Mouse (Mus musculus) heart, postnatal 4 days (tissue): ENCODE data around the gene Vmn1r125. TPM values are rescaled to one million over a fixed set of nuclear protein-coding genes. Genes with fewer than 3 reads are reported as not detected.
"Not testable (repeated sequence)": the region's sequence is repeated elsewhere in the genome, so short reads cannot be mapped to it uniquely, and the experiment has no call there.

Experiments used
- DNase-seq: peaks from one replicate; pipeline ENCODE4 v3.0.0; 2021
- total RNA-seq, 2 experiments: library from RNA; stranded (reverse); gene quantifications; 2 replicates each; pipeline ENCODE4 v1.2.3; 2021

Vmn1r125 gene
- not detected for total RNA-seq

DNA sequence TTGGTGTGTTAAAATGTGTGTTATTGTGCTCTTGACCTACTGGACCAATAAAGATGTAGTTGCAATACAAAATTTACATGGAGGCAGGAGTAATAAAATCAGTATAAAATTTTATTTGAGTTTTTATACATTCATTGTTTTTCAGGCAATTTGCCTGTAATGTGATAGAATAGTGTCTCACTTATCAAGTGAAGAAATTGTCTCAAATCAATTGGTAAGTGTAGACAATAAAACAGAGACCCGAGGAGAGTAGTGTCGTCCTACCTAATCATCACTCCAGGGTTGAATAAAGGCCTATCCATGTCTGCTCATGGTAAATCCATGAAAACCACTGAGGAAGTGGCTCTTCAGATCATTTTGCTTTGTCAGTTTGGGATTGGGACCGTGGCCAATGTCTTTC lies at the start of gene Vmn1r125:
Gene Vmn1r125 (plus strand): TSS at position 301 of the 400 bp plus-strand sequence.
- not testable (repeated sequence) for DNase-seq

DNA sequence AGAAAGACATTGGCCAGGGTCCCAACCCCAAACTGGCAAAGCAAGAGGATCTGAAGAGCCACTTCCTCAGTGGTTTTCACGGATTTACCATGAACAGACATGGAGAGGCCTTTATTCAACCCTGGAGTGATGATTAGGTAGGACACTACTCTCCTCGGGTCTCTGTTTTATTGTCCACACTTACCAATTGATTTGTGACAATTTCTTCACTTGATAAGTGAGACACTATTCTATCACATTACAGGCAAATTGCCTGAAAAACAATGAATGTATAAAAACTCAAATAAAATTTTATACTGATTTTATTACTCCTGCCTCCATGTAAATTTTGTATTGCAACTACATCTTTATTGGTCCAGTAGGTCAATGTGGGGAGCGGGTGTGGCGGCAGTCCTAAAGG lies 11.5 kb upstream of the Vmn1r125 start, which contains the start of gene Vmn1r124:
Gene Vmn1r124 (minus strand): TSS at position 101 of the 400 bp plus-strand sequence.
- DNase-seq: not testable (repeated sequence)

DNA sequence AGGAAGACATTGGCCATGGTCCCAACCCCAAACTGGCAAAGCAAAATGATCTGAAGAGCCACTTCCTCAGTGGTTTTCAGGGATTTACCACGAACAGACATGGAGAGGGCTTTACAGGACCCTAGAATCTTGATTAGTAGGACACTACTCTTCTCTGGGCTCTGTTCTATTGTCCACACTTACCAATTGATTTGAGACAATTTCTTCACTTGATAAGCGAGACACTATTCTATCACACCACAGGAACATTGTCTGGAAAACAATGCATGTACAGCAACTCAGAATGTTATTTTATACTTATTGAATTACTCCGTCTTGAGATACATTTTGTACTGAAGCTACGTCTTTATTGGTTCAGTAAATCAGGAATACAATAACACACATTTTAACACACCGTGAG lies 29.4 kb downstream of the Vmn1r125 start, which contains the start of gene Vmn1r126:
Gene Vmn1r126 (minus strand): TSS at position 101 of the 400 bp plus-strand sequence.
- not testable (repeated sequence) for DNase-seq

DNA sequence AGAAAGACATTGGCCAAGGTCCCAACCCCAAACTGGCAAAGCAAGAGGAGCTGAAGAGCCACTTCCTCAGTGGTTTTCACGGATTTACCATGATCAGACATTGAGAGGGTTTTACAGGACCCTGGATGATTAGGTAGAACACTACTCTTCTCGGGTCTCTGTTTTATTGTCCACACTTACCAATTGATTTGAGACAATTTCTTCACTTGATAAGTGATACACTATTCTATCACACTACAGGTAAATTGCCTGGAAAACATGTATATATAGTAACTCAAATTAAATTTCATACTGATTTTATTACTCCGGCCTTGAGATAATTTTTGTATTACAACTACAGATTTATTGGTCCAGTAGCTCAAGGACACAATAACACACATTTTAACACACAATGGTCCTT lies 47.8 kb downstream of the Vmn1r125 start, which contains the start of gene Vmn1r127:
Gene Vmn1r127 (minus strand): TSS at position 101 of the 400 bp plus-strand sequence.
- DNase-seq: not testable (repeated sequence)

Other genes with a start within 250 kb of the Vmn1r125 start
- not detected for gene Vmn1r120, start 218.4 kb upstream of the Vmn1r125 start, total RNA-seq
- gene Vmn1r121, start 173.7 kb upstream of the Vmn1r125 start, total RNA-seq: not detected
- not detected for gene Vmn1r122, start 138.1 kb upstream of the Vmn1r125 start, total RNA-seq
- gene Vmn1r123, start 110.0 kb upstream of the Vmn1r125 start, total RNA-seq: not detected
- not detected for gene Gm5157, start 81.8 kb upstream of the Vmn1r125 start, total RNA-seq
- gene Vmn1r124, start 11.6 kb upstream of the Vmn1r125 start, total RNA-seq: not detected
- gene Vmn1r126, start 29.3 kb downstream of the Vmn1r125 start, total RNA-seq: not detected
- gene Vmn1r127, start 47.7 kb downstream of the Vmn1r125 start, total RNA-seq: not detected
- gene Vmn1r128, start 77.2 kb downstream of the Vmn1r125 start, total RNA-seq: not detected
- gene Vmn1r129, start 89.1 kb downstream of the Vmn1r125 start, total RNA-seq: not detected
- gene Gm6882, start 160.6 kb downstream of the Vmn1r125 start, total RNA-seq: not detected
- gene Vmn1r130, start 239.6 kb downstream of the Vmn1r125 start, total RNA-seq: not detected